26 mouse cellular contexts compared by ENCODE assay signal in genomic region chr13:55103351-55103750, GRCm38 (mm10). TPM values are rescaled to one million over a fixed set of nuclear protein-coding genes. Genes with fewer than 3 reads are reported as not detected.
DNase-seq lines count a peak whose midpoint lies in the region; ATAC-seq and TF ChIP-seq lines count a peak whose summit lies in the region.
"Had no signal": no experiment of that assay in that cellular context is flagged by ENCODE, and none has a peak within 500 bp of the region (broad histone marks: within the 10 kb centered on the region; RNA-seq: fewer than 3 reads in every experiment).

No protein-coding gene starts in this region.

- H3K4me3 ChIP-seq in liver, adult 2 months (ENCODE audit: insufficient read depth, low read depth, low read length): no peak overlapping the region
- no peak overlapping the region for H3K4me3 ChIP-seq in liver, embryonic 12.5 days
- H3K4me3 ChIP-seq: embryonic facial prominence, embryonic 10.5 days; embryonic facial prominence, embryonic 12.5 days; forebrain, embryonic 13.5 days; forebrain, embryonic 15.5 days had no signal

- peaks cover 9% of the 10 kb centered on the region for H3K4me1 ChIP-seq in liver, adult 2 months (ENCODE audit: control insufficient read depth, insufficient read depth, low read length)
- peaks cover 49% of the 10 kb centered on the region for H3K4me1 ChIP-seq in liver, embryonic 12.5 days

- no peak for TF ChIP-seq CTCF in liver, adult 2 months (IDR thresholded peaks at IDR 0.05; ENCODE audit: low read depth, low read length)

- peaks cover 9% of the 10 kb centered on the region; the same call in 1 of the 2 replicates for H3K79me2 ChIP-seq in liver, adult 2 months (ENCODE audit: control insufficient read depth, insufficient read depth, low read length)

- H3K4me2 ChIP-seq in liver, embryonic 12.5 days: no peak overlapping the region
- H3K4me2 ChIP-seq: embryonic facial prominence, embryonic 12.5 days; forebrain, embryonic 13.5 days; forebrain, embryonic 15.5 days had no signal

- no peak for TF ChIP-seq POLR2A in liver, adult 2 months (IDR thresholded peaks at IDR 0.05; ENCODE audit: extremely low read depth, insufficient read depth, low read length)

- no peaks in the 10 kb centered on the region for H3K27me3 ChIP-seq in liver, adult 2 months (ENCODE audit: control insufficient read depth, insufficient read depth, low read length)
- H3K27me3 ChIP-seq in liver, embryonic 12.5 days (replicated peaks): no peaks in the 10 kb centered on the region
- H3K27me3 ChIP-seq: embryonic facial prominence, embryonic 12.5 days; forebrain, embryonic 13.5 days; forebrain, embryonic 15.5 days; Patski had no signal

- DNase-seq in cerebellum, adult 9-10 months: peak; percentile 28
- no peak for DNase-seq in cerebellum, adult 9-11 months
- peak; percentile 39 for DNase-seq in liver, adult 2 months (ENCODE audit: extremely low read depth, low read depth, low spot score)
- peak; percentile 68 for DNase-seq in 416B (ENCODE audit: low read depth)
- DNase-seq in kidney, postnatal 14 days: no peak
- DNase-seq: adrenal gland, adult 8-10 months; adrenal gland, postnatal 14 days; adrenal gland, postnatal 36 days; cerebellum, adult 11-12 months; cerebellum, adult 2 months; cerebellum, postnatal 10 days; cerebellum, postnatal 25 days had no signal

- 30% methylated on average over 2 of the region's 2 CpGs for WGBS in liver, adult 2 months
- WGBS in liver, embryonic 12.5 days (ENCODE audit: insufficient replicate concordance): 53% methylated on average over 2 of the region's 2 CpGs

- H3K9ac ChIP-seq in liver, adult 2 months (ENCODE audit: low read depth, low read length): no peak overlapping the region
- H3K9ac ChIP-seq in liver, embryonic 12.5 days: no peak overlapping the region
- H3K9ac ChIP-seq: embryonic facial prominence, embryonic 12.5 days; forebrain, embryonic 13.5 days; forebrain, embryonic 15.5 days had no signal

- no peak for ATAC-seq in liver, embryonic 12.5 days
- ATAC-seq: activated CD4-positive, CD25-positive, alpha-beta regulatory T cell, adult 4 months; forebrain, embryonic 13.5 days; forebrain, embryonic 15.5 days; Patski had no signal

- H3K36me3 ChIP-seq in liver, adult 2 months (ENCODE audit: control insufficient read depth, insufficient read depth, low read length): no peaks in the 10 kb centered on the region
- peaks cover 15% of the 10 kb centered on the region for H3K36me3 ChIP-seq in liver, embryonic 12.5 days

- H3K9me3 ChIP-seq in liver, embryonic 12.5 days (replicated peaks): 0 out of 2 replicates have a peak, but pooled peaks cover 3% of the 10 kb centered on the region
- H3K9me3 ChIP-seq: embryonic facial prominence, embryonic 12.5 days; forebrain, embryonic 13.5 days; forebrain, embryonic 15.5 days had no signal

- H3K27ac ChIP-seq in liver, adult 2 months (replicated peaks; ENCODE audit: insufficient read depth, low read depth, low read length): no peak overlapping the region
- H3K27ac ChIP-seq in liver, embryonic 12.5 days: no peak overlapping the region
- H3K27ac ChIP-seq: embryonic facial prominence, embryonic 10.5 days; embryonic facial prominence, embryonic 12.5 days; forebrain, embryonic 13.5 days; forebrain, embryonic 15.5 days had no signal

RNA-seq across cellular contexts. Expression of gene Zfp346, which starts 1.8 kb away (rescaled TPM):
- 4.5 and 5.6 TPM in 2 replicates for total RNA-seq in liver, adult 2 months (2014; rRNA removed)
- 3.9 and 5.1 TPM in 2 replicates for polyA plus RNA-seq in liver, adult 2 months (2012; rRNA removed)
- 10.6 and 11.4 TPM in 2 replicates for polyA plus RNA-seq in liver, embryonic 12.5 days (2016; fragmentation: Nextera tagmentation; extraction: Ambion mirVana)

RNA-seq across cellular contexts. Expression of gene Uimc1, which starts 3.3 kb away (rescaled TPM):
- 10.4 and 12.0 TPM in 2 replicates for total RNA-seq in liver, adult 2 months (2014; rRNA removed)
- 2.8 and 3.7 TPM in 2 replicates for polyA plus RNA-seq in liver, adult 2 months (2012; rRNA removed)
- 18.4 TPM in 2 replicates for polyA plus RNA-seq in liver, embryonic 12.5 days (2016; fragmentation: Nextera tagmentation; extraction: Ambion mirVana)

RNA-seq across cellular contexts. Expression of gene Gm17617, which starts 30.0 kb away (rescaled TPM):
- not detected in 2 replicates for total RNA-seq in liver, adult 2 months (2014; rRNA removed)
- not detected in 2 replicates for polyA plus RNA-seq in liver, adult 2 months (2012; rRNA removed)
- not detected in 2 replicates for polyA plus RNA-seq in liver, embryonic 12.5 days (2016; fragmentation: Nextera tagmentation; extraction: Ambion mirVana)
- total RNA-seq: adrenal gland, adult 18-20 months; adrenal gland, adult 8-10 months; adrenal gland, postnatal 14 days; adrenal gland, postnatal 36 days; ES-E14 had no signal
- polyA plus RNA-seq: activated CD4-positive, CD25-positive, alpha-beta regulatory T cell, adult 4 months; C2C12; cerebellum, adult 2 months; cortical plate, adult 2 months; embryonic facial prominence, embryonic 10.5 days; embryonic facial prominence, embryonic 12.5 days; embryonic facial prominence, embryonic 14.5 days; forebrain, embryonic 11.5 days; forebrain, embryonic 13.5 days; forebrain, embryonic 15.5 days; frontal cortex, adult 2 months; Patski had no signal

RNA-seq across cellular contexts. Expression of gene Fgfr4, which starts 49.1 kb away (rescaled TPM):
- total RNA-seq in liver, adult 2 months (2014; rRNA removed): 6.6 and 16.9 TPM in 2 replicates
- 49.9 and 52.4 TPM in 2 replicates for polyA plus RNA-seq in liver, adult 2 months (2012; rRNA removed)
- polyA plus RNA-seq in liver, embryonic 12.5 days (2016; fragmentation: Nextera tagmentation; extraction: Ambion mirVana): 5.0 and 5.7 TPM in 2 replicates
- polyA plus RNA-seq: activated CD4-positive, CD25-positive, alpha-beta regulatory T cell, adult 4 months had no signal

Comparison
In these comparisons a context has a peak if more than half of its experiments do, and no peak if none do; other contexts are left out.
1. DNase-seq: peak in cerebellum, adult 9-10 months (single experiment), liver, adult 2 months (single experiment) and 416B (single experiment); none in cerebellum, adult 9-11 months (single experiment) and kidney, postnatal 14 days (single experiment).